ENCODE assay signal across 8 mouse cellular contexts in genomic region chr17:74316309-74316863, GRCm38 (mm10). TPM values are rescaled to one million over a fixed set of nuclear protein-coding genes. Genes with fewer than 3 reads are reported as not detected.
A peak's percentile ranks its signal among the peaks of the same experiment; 100 is the strongest.
DNase-seq lines count a peak whose midpoint lies in the region; ATAC-seq lines count a peak whose summit lies in the region.

No protein-coding gene starts in this region.

- H3K4me2 ChIP-seq in hindbrain, embryonic 16.5 days (ENCODE audit: low read length): peak overlapping the region; percentile 75

- 0 out of 2 replicates have a peak, but pooled peaks cover under 1% of the 10 kb centered on the region for H3K36me3 ChIP-seq in hindbrain, embryonic 16.5 days (ENCODE audit: control insufficient read depth, insufficient read depth, low read length)

- H3K4me3 ChIP-seq in hindbrain, embryonic 16.5 days (ENCODE audit: low read length): peak overlapping the region; percentile 86

- H3K27ac ChIP-seq in hindbrain, embryonic 16.5 days (ENCODE audit: low read depth, low read length): peak overlapping the region; percentile 86

- DNase-seq in WW6 (ENCODE audit: low read depth, low spot score): peak; percentile 79
- peak; percentile 66 to 85 for DNase-seq in cerebellum, postnatal 4 days (ENCODE audit: low spot score in 2 of 2)
- peak; percentile 85 for DNase-seq in gastrocnemius, adult 18-20 months (ENCODE audit: low spot score)
- DNase-seq in left cerebral cortex, adult 18-20 months (ENCODE audit: low spot score in 2 of 2): peak; percentile 82 to 90
- peak; percentile 92 to 95 for DNase-seq in lung, postnatal 4 days
- DNase-seq in retina, postnatal 1 day: peak; percentile 95
- peak; percentile 91 for DNase-seq in thymus, postnatal 4 days

- ATAC-seq in hindbrain, embryonic 16.5 days: peak; percentile 96

- no peaks in the 10 kb centered on the region for H3K27me3 ChIP-seq in hindbrain, embryonic 16.5 days (replicated peaks; ENCODE audit: control insufficient read depth, insufficient read depth, low read length)

- WGBS in hindbrain, embryonic 16.5 days: under 1% methylated on average over 44 of the region's 48 CpGs

- H3K9me3 ChIP-seq in hindbrain, embryonic 16.5 days (ENCODE audit: control insufficient read depth, low read length): no peaks in the 10 kb centered on the region

- peaks cover 9% of the 10 kb centered on the region for H3K4me1 ChIP-seq in hindbrain, embryonic 16.5 days (ENCODE audit: control insufficient read depth, insufficient read depth, low read depth, low read length)

- peak overlapping the region; percentile 87 for H3K9ac ChIP-seq in hindbrain, embryonic 16.5 days (ENCODE audit: low read depth, low read length)

RNA-seq across cellular contexts. Expression of gene Dpy30, which starts 7.4 kb away (rescaled TPM):
- total RNA-seq in gastrocnemius, adult 18-20 months (2021): 10 to 100 TPM; 48.9 to 51.5 TPM
- polyA plus RNA-seq in hindbrain, embryonic 16.5 days (2015; fragmentation: Nextera tagmentation; extraction: Ambion mirVana): 207 and 221 TPM in 2 replicates
- 10 to 100 TPM; 51.2 to 51.7 TPM for total RNA-seq in left cerebral cortex, adult 18-20 months (2021)

RNA-seq across cellular contexts. Expression of gene Memo1, which starts 21.1 kb away (rescaled TPM):
- 10 to 100 TPM; 46.8 to 51.8 TPM for total RNA-seq in gastrocnemius, adult 18-20 months (2021)
- 52.9 and 56.1 TPM in 2 replicates for polyA plus RNA-seq in hindbrain, embryonic 16.5 days (2015; fragmentation: Nextera tagmentation; extraction: Ambion mirVana)
- total RNA-seq in left cerebral cortex, adult 18-20 months (2021): 10 to 100 TPM; 40.7 to 41.0 TPM

RNA-seq across cellular contexts. Expression of gene Spast, which starts 22.4 kb away (rescaled TPM):
- 10 to 100 TPM; 45.0 to 46.1 TPM for total RNA-seq in gastrocnemius, adult 18-20 months (2021)
- 17.3 and 19.4 TPM in 2 replicates for polyA plus RNA-seq in hindbrain, embryonic 16.5 days (2015; fragmentation: Nextera tagmentation; extraction: Ambion mirVana)
- 10 to 100 TPM; 51.1 to 55.4 TPM for total RNA-seq in left cerebral cortex, adult 18-20 months (2021)

Comparison
In these comparisons a context has a peak if more than half of its experiments do, and no peak if none do; other contexts are left out.
1. Peak in every context shown above with its lines: DNase-seq, ATAC-seq, H3K4me3 ChIP-seq and H3K27ac ChIP-seq.